Mouse (Mus musculus) embryonic facial prominence, embryonic 15.5 days (tissue): ENCODE measurements at regions not wholly inside any gene's neighbourhood (a gene's known extent, or its start where the extent isn't known, plus 50 kb on each side); places are given as distances from the start of the nearest gene placed in this dataset.

Experiments
- ATAC-seq: fragments of 200-750 bp; cut with Nextera tagmentation; 2 replicates; pipeline ENCODE4 v1.8.0; 2017; ENCODE audit warnings: low read depth, moderate TSS enrichment; ENCODE audit not compliant: insufficient number of reproducible peaks, low FRiP score, low TSS enrichment
- H3K27ac ChIP-seq: fragments of 300-500 bp; sonication (generic); replicated peaks from 2 replicates; pipeline ENCODE4 v1.5.1; 2015; ENCODE audit warnings: mild to moderate bottlenecking, inconsistent platforms
- H3K27me3 ChIP-seq: fragments of 300-500 bp; sonication (generic); 2 replicates; pipeline ENCODE4 v1.6.1; 2015; ENCODE audit warnings: inconsistent platforms
- H3K36me3 ChIP-seq: fragments of 300-500 bp; sonication (generic); 2 replicates; pipeline ENCODE4 v1.6.1; 2015; ENCODE audit warnings: mild to moderate bottlenecking, inconsistent platforms
- H3K4me1 ChIP-seq: fragments of 300-500 bp; sonication (generic); 2 replicates; pipeline ENCODE4 v1.6.1; 2015; ENCODE audit warnings: inconsistent platforms
- H3K4me2 ChIP-seq: fragments of 300-500 bp; sonication (generic); replicated peaks from 2 replicates; pipeline ENCODE4 v1.6.1; 2015; ENCODE audit warnings: mild to moderate bottlenecking, inconsistent platforms
- H3K4me3 ChIP-seq: fragments of 300-500 bp; sonication (generic); replicated peaks from 2 replicates; pipeline ENCODE4 v1.5.1; 2015; ENCODE audit warnings: mild to moderate bottlenecking, inconsistent platforms
- H3K9ac ChIP-seq: fragments of 300-500 bp; sonication (generic); 2 replicates; pipeline ENCODE4 v1.6.1; 2015; ENCODE audit warnings: inconsistent platforms
- H3K9me3 ChIP-seq: fragments of 300-500 bp; sonication (generic); replicated peaks from 2 replicates; pipeline ENCODE4 v1.6.1; 2016; ENCODE audit warnings: inconsistent platforms
- WGBS: fragments of 180-500 bp; shearing (Covaris S2); methylation state at CpG from one replicate; pipeline ENCODE4 v1.1.7; 2015; 5-methylcytosine and 5-hydroxymethylcytosine counted together

DNA sequence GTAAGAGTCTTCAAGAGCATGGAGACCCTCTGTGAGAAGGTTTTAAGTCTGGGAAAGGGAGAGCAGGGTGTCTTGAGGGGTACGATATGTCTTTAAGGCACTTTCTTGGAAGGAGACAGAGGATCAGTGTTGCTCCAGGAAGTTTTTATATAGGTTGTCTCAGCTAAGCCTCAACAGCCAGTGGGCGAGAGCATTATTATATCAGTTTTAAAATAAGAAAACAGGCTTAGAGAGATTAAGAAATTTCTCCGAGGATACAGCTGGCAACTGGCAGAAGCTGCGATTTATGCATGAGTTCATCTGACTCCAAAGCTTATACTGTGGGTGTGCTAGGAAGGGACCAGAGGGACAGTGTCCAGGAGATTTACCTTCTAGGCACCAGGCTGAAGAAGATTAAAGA, 188.0 kb upstream of the Eif4g2 start:
- H3K4me1 ChIP-seq: no peaks in the 10 kb centered on the region
- H3K27ac ChIP-seq: no peak overlapping the region
- no peak for ATAC-seq
- WGBS: 71% methylated on average over 4 of the region's 4 CpGs
- no peaks in the 10 kb centered on the region for H3K27me3 ChIP-seq
- no peak overlapping the region for H3K9ac ChIP-seq
- H3K4me3 ChIP-seq: no peak overlapping the region
- H3K36me3 ChIP-seq: no peaks in the 10 kb centered on the region
- no peaks in the 10 kb centered on the region for H3K9me3 ChIP-seq
- no peak overlapping the region for H3K4me2 ChIP-seq

DNA sequence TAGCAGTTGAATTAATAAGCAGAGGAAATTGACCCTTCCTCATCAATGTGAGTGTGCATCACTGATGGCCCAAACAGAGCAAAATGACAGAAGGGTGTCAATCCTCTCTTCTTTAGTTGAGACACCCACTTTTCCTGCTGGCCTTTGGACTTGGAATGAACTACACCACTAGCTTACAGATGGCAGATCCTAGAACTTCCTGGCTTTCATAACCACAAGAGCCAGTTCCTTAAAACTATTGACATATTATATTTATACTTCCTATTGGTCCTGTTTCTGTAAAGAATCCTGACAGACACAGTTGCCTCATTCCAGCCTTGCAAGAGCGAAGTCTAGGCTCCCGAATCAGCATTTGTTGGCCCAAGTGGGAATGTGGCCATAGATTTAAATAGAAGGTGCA, 185.4 kb upstream of the Eif4g2 start:
- H3K36me3 ChIP-seq: no peaks in the 10 kb centered on the region
- no peaks in the 10 kb centered on the region for H3K27me3 ChIP-seq
- H3K27ac ChIP-seq: no peak overlapping the region
- no peaks in the 10 kb centered on the region for H3K9me3 ChIP-seq
- H3K9ac ChIP-seq: no peak overlapping the region
- no peak overlapping the region for H3K4me3 ChIP-seq
- no peak overlapping the region for H3K4me2 ChIP-seq
- WGBS: 94% methylated on average over 2 of the region's 2 CpGs
- ATAC-seq: no peak
- no peaks in the 10 kb centered on the region for H3K4me1 ChIP-seq

DNA sequence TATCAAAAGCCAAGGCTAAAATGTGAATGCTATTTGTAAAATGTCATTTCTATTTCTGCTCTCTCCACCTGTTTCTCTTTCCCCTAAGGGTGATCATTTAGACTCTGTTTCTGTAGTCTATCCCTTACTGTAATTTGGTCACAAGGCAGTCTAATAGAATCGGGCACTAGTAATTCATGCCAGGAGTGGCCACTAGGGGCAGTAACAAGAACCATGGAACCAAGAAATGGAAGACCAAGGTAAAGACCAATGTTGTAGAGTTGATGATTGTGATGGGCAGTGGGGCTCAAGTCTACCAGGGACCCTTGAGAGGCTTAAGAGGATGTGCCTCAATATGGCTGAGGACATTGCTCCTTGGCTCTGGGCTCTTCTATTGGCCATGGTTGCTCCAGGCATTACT, 180.5 kb upstream of the Eif4g2 start:
- H3K36me3 ChIP-seq: no peaks in the 10 kb centered on the region
- ATAC-seq: no peak
- H3K4me1 ChIP-seq: 0 out of 2 replicates have a peak, but pooled peaks cover 3% of the 10 kb centered on the region
- no peaks in the 10 kb centered on the region for H3K27me3 ChIP-seq
- WGBS: 70% methylated on average over 1 of the region's 1 CpGs
- H3K9ac ChIP-seq: no peak overlapping the region
- H3K9me3 ChIP-seq: no peaks in the 10 kb centered on the region
- no peak overlapping the region for H3K4me3 ChIP-seq
- no peak overlapping the region for H3K27ac ChIP-seq
- H3K4me2 ChIP-seq: no peak overlapping the region

DNA sequence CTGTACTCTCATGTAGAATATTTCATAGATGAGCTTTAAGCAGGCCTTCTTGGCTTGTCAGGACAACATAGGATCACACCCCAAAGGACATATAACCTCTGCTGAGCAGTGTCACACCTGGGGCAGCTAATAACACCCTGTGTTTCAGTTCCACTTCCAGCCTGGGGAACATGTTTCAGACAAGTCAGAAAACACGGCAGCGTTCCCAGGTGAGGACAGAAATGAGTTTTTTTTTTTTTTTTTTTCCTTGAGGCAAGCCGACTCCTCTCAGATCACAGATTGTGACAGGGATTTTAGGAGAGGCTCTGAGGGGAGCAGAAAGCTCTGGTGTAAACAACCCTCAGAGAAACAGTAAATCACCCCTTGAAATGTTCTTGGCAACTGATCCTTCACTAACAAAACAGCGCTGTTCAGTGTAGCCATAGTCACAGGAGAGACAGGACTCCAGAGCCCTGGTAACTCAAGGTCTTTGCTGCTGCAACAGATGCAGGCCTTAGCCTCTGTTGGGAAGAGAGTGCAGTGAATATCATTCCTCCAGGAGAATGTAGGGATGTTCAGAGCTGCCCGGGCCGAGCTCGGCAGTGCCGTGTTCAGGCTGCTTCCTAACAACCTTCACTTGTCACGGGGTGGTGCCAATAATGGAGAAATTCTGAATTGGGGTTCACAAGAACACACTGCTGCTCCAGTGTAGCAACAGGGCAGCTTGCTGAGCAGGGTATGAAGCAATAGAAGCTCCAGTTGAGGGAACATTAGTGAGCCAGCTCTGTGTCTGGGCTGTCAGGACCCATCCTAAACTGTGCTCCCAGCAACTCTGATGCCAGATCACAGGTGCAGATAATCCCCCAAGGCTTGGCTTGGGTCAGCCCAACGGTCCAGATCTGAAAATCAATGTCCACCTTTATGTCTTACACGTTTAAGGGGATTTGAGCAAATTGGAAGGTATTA, 177.1 kb upstream of the Eif4g2 start:
- WGBS: 55% methylated on average over 11 of the region's 11 CpGs
- Histone ChIP-seq H3K27me3 (no peaks in the 10 kb centered on the region), H3K4me3 (no peak overlapping the region), H3K9me3 (no peaks in the 10 kb centered on the region), H3K27ac (peak overlapping the region; percentile 65), H3K36me3 (no peaks in the 10 kb centered on the region), H3K9ac (no peak overlapping the region), H3K4me2 (no peak overlapping the region), H3K4me1 (0 out of 2 replicates have a peak, but pooled peaks cover 3% of the 10 kb centered on the region)
- 0 out of 2 replicates have a peak, but pooled peaks have one; percentile 15 for ATAC-seq

DNA sequence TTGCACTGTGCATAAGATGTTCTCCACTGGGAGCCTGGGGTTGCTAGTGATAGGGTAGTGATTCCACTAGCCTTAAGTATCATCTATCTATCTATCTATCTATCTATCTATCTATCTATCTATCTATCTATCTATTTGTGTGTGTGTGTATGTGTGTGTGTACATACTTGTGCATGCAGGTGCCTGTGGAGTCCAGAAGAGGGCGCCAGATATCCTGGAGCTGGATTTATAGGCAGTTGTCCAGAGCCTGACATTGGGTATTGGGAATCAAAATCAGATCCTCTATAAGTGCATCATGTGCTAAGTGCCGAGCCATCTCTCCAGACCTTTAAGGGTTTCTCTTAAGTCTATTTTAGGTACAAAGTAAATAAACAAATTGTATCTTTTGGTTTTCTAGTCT, 175.0 kb upstream of the Eif4g2 start:
- Histone ChIP-seq H3K9me3 (no peaks in the 10 kb centered on the region), H3K36me3 (no peaks in the 10 kb centered on the region), H3K4me2 (no peak overlapping the region), H3K9ac (no peak overlapping the region), H3K27me3 (no peaks in the 10 kb centered on the region), H3K4me3 (no peak overlapping the region), H3K27ac (no peak overlapping the region), H3K4me1 (0 out of 2 replicates have a peak, but pooled peaks cover 3% of the 10 kb centered on the region)
- 89% methylated on average over 2 of the region's 2 CpGs for WGBS
- no peak for ATAC-seq

DNA sequence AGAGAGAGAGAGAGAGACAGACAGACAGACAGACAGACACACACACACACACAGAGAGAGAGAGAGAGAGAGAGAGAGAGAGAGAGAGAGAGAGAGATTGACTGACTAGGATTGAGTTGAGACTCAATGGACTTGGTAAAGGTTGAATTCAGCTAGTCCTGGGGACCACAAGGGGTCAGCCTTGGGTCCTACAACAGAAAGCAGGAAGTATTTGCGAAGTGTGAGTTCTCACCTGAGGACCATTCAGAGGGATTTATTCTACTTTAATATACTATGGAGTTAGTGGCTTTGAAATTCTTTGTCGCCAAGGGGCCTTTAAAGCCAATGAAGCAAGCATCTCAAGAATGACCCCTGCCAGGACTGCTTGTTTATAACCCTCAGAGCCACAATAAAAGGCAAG, 173.4 kb upstream of the Eif4g2 start:
- H3K9me3 ChIP-seq: no peaks in the 10 kb centered on the region
- ATAC-seq: no peak
- 0 out of 2 replicates have a peak, but pooled peaks cover 3% of the 10 kb centered on the region for H3K4me1 ChIP-seq
- H3K36me3 ChIP-seq: no peaks in the 10 kb centered on the region
- no peaks in the 10 kb centered on the region for H3K27me3 ChIP-seq
- no peak overlapping the region for H3K27ac ChIP-seq
- H3K9ac ChIP-seq: no peak overlapping the region
- 81% methylated on average over 2 of the region's 2 CpGs for WGBS
- no peak overlapping the region for H3K4me3 ChIP-seq
- H3K4me2 ChIP-seq: no peak overlapping the region

DNA sequence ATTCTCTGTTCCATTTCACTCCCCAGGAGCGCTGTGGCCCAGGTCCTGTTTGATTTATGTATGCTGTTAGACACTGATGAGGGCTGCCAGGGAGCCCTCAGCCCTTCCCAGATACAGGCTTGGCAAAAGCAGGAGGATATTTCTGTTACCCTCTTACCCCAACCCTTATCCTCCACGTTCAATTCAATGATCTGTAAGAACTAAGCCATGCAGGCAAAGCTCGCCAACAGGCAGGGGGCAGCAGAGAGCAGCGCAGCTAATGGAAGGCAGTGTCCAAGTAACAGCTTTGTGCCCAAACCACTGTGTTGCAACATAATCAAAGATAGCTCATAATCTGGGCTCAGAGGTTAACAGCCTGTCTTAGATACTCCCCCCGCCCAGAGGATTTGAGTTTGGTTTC, 166.8 kb upstream of the Eif4g2 start:
- H3K4me1 ChIP-seq: 0 out of 2 replicates have a peak, but pooled peaks cover 4% of the 10 kb centered on the region
- no peaks in the 10 kb centered on the region for H3K9me3 ChIP-seq
- H3K4me3 ChIP-seq: no peak overlapping the region
- 30% methylated on average over 5 of the region's 5 CpGs for whole genome bisulfite sequencing
- no peaks in the 10 kb centered on the region for H3K27me3 ChIP-seq
- no peak overlapping the region for H3K4me2 ChIP-seq
- H3K9ac ChIP-seq: no peak overlapping the region
- H3K36me3 ChIP-seq: no peaks in the 10 kb centered on the region
- H3K27ac ChIP-seq: no peak overlapping the region
- no peak for ATAC-seq

DNA sequence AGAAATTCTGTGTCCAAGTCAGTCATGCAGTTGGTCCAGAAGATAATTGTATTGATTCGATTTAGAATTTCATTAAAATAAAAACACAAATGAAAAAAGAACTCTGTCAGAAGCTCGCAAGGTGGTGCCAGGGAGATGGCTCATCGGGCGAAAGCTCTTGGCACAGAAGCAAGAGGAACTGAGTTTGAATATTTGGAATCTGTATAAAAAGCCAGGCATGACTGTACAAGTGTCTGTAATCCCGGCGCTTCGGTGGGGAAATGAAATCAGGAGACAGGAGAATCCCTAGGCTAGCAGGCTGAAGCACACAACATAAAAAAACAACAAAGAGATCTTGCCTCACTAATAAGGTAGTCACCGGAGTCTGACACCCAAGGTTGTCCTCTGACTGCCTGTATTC, 162.7 kb upstream of the Eif4g2 start:
- WGBS: 70% methylated on average over 8 of the region's 8 CpGs
- no peak overlapping the region for H3K27ac ChIP-seq
- no peaks in the 10 kb centered on the region for H3K36me3 ChIP-seq
- H3K4me1 ChIP-seq: 0 out of 2 replicates have a peak, but pooled peaks cover 4% of the 10 kb centered on the region
- H3K27me3 ChIP-seq: no peaks in the 10 kb centered on the region
- H3K4me2 ChIP-seq: no peak overlapping the region
- H3K9me3 ChIP-seq: no peaks in the 10 kb centered on the region
- ATAC-seq: no peak
- no peak overlapping the region for H3K9ac ChIP-seq
- no peak overlapping the region for H3K4me3 ChIP-seq

DNA sequence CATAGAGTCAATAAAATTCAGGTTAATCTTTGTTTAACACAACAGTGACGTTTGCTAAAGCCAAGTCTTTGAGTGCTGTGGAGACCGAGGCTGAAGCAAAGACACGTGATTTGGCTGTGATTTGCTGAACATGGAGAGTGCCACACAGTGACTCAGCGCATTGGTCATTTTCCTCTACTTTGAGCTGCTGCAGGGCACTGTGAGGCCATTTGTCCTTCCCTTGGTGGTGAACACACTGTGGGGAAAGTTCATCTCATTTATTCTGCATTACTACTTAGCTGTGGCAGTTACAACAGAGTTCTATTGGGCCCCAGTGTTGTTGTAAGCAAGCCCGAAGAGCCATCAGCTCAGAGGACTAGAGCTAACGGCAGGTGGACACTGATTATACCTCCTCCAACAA, 162.2 kb upstream of the Eif4g2 start:
- 78% methylated on average over 6 of the region's 6 CpGs for WGBS
- no peak for ATAC-seq
- 0 out of 2 replicates have a peak, but pooled peaks cover 4% of the 10 kb centered on the region for H3K4me1 ChIP-seq
- H3K36me3 ChIP-seq: no peaks in the 10 kb centered on the region
- H3K9ac ChIP-seq: no peak overlapping the region
- no peaks in the 10 kb centered on the region for H3K27me3 ChIP-seq
- no peaks in the 10 kb centered on the region for H3K9me3 ChIP-seq
- no peak overlapping the region; the same call in 1 of the 2 replicates for H3K27ac ChIP-seq
- H3K4me3 ChIP-seq: no peak overlapping the region
- no peak overlapping the region for H3K4me2 ChIP-seq

DNA sequence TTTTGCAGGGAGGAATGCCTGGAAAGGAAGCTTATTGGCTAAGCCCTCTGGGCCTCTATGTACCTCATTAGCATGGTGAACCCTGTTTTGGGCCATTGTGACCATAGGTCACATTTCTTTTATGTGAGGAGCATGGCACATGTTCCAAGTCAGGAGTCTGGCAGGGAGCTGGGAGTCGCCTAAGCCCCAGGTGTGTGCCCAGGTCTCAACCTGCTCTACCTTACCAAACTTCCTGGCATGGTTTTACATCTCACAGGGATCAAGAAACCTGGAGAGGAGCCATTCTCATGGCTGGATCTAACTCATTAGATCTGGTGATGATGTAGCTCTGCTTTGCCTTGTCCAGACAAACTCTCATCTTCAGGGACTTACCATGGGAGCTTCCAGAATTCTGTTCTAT, 161.0 kb upstream of the Eif4g2 start:
- Histone ChIP-seq H3K4me3 (no peak overlapping the region), H3K4me2 (no peak overlapping the region), H3K27ac (no peak overlapping the region), H3K9ac (no peak overlapping the region), H3K36me3 (no peaks in the 10 kb centered on the region), H3K4me1 (0 out of 2 replicates have a peak, but pooled peaks cover 2% of the 10 kb centered on the region), H3K9me3 (no peaks in the 10 kb centered on the region), H3K27me3 (no peaks in the 10 kb centered on the region)
- ATAC-seq: no peak
- WGBS: 65% methylated on average over 1 of the region's 1 CpGs

DNA sequence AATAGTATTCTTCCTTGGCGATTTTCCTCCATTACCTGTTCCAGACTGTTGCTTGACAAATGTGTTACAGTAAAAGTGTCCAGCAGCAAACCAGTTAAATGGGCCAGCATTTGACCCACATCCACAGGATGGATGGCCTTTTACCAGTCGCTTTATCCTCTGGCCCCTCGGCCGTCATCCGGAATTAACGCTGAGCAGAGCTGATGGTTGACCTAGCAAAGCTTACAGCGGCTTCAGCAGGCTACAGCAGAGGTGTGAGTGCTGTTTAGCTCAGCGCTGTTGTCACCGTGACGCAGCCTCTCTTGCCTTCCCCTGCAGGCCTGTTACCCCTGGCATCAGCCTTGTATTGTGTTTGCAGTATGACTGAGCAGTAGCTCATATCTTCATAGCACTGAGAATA, 159.8 kb upstream of the Eif4g2 start:
- Histone ChIP-seq H3K4me3 (no peak overlapping the region), H3K9ac (no peak overlapping the region), H3K9me3 (no peaks in the 10 kb centered on the region), H3K4me2 (no peak overlapping the region), H3K4me1 (no peaks in the 10 kb centered on the region), H3K27ac (no peak overlapping the region), H3K36me3 (no peaks in the 10 kb centered on the region), H3K27me3 (no peaks in the 10 kb centered on the region)
- no peak for ATAC-seq
- 73% methylated on average over 10 of the region's 10 CpGs for WGBS

DNA sequence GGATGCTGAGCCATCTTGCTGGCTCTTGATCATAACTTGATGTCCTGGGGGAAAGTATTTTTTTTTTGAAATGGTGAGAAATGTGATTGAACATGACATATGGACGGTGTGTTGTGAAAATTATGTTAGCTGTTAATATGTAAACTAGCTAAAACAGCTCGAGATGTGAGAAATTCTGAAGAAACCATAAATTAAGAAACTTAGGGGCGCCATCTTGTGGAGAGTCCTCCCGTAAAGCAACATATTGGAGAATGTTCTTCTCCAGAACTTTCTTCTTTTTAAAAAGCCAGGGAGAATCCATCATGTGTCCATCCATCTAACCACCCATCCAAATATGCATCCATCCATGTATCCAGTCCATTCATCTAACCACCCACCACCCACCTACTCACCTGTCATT, 158.7 kb upstream of the Eif4g2 start:
- Histone ChIP-seq H3K9me3 (no peaks in the 10 kb centered on the region), H3K27me3 (no peaks in the 10 kb centered on the region), H3K9ac (no peak overlapping the region), H3K4me3 (no peak overlapping the region), H3K27ac (no peak overlapping the region), H3K36me3 (no peaks in the 10 kb centered on the region), H3K4me1 (no peaks in the 10 kb centered on the region), H3K4me2 (no peak overlapping the region)
- ATAC-seq: no peak
- WGBS: 36% methylated on average over 4 of the region's 4 CpGs
